Mouse (Mus musculus): Measurements from ENCODE around the gene Hnrnpll. TPM values are rescaled to one million over a fixed set of nuclear protein-coding genes. Genes with fewer than 3 reads are reported as not detected.
"Not testable (repeated sequence)": the region's sequence is repeated elsewhere in the genome, so short reads cannot be mapped to it uniquely, and the experiment has no call there.

The Hnrnpll gene
- polyA plus RNA-seq, 1 experiment from 2014 or later, result 52.3 TPM

DNA sequence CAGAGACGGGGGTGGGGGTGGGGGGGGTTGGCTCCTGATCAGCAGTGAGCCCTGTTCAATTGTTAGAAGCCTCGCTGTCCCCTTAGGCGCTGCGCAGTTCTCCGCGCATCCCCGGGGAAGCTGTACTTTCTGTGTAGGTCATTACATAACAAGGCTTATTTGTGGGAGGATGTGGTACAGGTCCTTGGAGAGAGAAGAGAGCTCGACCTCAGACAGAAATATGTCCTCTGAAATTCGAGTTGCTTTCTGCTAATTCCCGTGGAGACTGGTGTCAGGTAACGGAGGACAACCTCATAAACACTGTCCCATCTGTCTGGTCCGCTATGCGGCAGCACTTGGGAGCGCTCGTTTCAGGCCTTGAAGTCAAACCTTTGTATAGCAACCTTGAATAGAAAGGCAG lies 52.2 kb downstream of the Hnrnpll start:
- H3K4me1 ChIP-seq (ENCODE audit: control insufficient read depth in 2 of 2, insufficient read depth in 2 of 2, low read length in 2 of 2), result peaks cover 13 to 27% of the 10 kb centered on the region in 2 experiments
- H3K4me3 ChIP-seq (ENCODE audit: control insufficient read depth in 1 of 2, insufficient read depth in 1 of 2, low read depth in 1 of 2, low read length in 2 of 2), result no peak overlapping the region
- H3K27me3 ChIP-seq (ENCODE audit: control insufficient read depth, insufficient read depth, low read length), result no peaks in the 10 kb centered on the region
- WGBS, result 56% methylated on average over 15 of the region's 15 CpGs
- no peak for ATAC-seq (ENCODE audit: insufficient number of reproducible peaks, insufficient read depth, low FRiP score, low read depth)
- H3K36me3 ChIP-seq (ENCODE audit: control insufficient read depth, insufficient read depth, low read length), result no peaks in the 10 kb centered on the region
- H3K4me2 ChIP-seq (ENCODE audit: low read length), result no peak overlapping the region
- H3K9ac ChIP-seq (ENCODE audit: low read length), result no peak overlapping the region
- H3K9me3 ChIP-seq (ENCODE audit: control insufficient read depth, low read length), result no peaks in the 10 kb centered on the region
- no peak overlapping the region for H3K27ac ChIP-seq (replicated peaks in 1 of 2; ENCODE audit: control insufficient read depth in 1 of 2, insufficient read depth in 1 of 2, low read depth in 2 of 2, low read length in 2 of 2)

DNA sequence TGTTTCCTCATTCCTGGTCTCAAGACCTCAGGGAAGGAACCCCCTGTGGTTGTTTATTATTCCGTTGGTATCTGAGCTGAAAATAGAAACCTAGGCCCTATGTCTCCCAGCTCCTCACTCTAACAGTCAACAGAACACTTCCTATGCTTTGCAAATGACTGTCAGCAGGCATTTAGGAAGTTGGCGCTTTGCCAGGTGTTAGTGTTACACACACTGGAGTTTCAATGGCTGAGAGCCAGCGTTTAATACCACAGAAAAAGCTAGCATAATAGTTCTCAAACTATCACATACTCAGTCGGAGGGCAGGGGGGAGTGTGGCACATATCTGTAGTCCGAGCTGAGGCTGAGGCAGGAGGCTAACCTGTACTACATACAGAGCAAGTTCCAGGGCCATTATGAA lies 53.3 kb downstream of the Hnrnpll start:
- Histone ChIP-seq H3K36me3 (ENCODE audit: control insufficient read depth, insufficient read depth, low read length) (no peaks in the 10 kb centered on the region), H3K4me1 (ENCODE audit: control insufficient read depth in 2 of 2, insufficient read depth in 2 of 2, low read length in 2 of 2) (peaks cover 14 to 28% of the 10 kb centered on the region in 2 experiments), H3K4me2 (ENCODE audit: low read length) (peak overlapping the region; percentile 49), H3K27me3 (ENCODE audit: control insufficient read depth, insufficient read depth, low read length) (no peaks in the 10 kb centered on the region), H3K27ac (replicated peaks in 1 of 2; ENCODE audit: control insufficient read depth in 1 of 2, insufficient read depth in 1 of 2, low read depth in 2 of 2, low read length in 2 of 2) (peak overlapping the region; percentile 42 to 81), H3K9ac (ENCODE audit: low read length) (0 out of 2 replicates have a peak overlapping the region, but pooled peaks have one; percentile 5), H3K4me3 (ENCODE audit: control insufficient read depth in 1 of 2, insufficient read depth in 1 of 2, low read depth in 1 of 2, low read length in 2 of 2) (no peak overlapping the region), H3K9me3 (ENCODE audit: control insufficient read depth, low read length) (no peaks in the 10 kb centered on the region)
- ATAC-seq (ENCODE audit: insufficient number of reproducible peaks, insufficient read depth, low FRiP score, low read depth), result peak; percentile 55
- 6% methylated on average over 5 of the region's 5 CpGs for WGBS

DNA sequence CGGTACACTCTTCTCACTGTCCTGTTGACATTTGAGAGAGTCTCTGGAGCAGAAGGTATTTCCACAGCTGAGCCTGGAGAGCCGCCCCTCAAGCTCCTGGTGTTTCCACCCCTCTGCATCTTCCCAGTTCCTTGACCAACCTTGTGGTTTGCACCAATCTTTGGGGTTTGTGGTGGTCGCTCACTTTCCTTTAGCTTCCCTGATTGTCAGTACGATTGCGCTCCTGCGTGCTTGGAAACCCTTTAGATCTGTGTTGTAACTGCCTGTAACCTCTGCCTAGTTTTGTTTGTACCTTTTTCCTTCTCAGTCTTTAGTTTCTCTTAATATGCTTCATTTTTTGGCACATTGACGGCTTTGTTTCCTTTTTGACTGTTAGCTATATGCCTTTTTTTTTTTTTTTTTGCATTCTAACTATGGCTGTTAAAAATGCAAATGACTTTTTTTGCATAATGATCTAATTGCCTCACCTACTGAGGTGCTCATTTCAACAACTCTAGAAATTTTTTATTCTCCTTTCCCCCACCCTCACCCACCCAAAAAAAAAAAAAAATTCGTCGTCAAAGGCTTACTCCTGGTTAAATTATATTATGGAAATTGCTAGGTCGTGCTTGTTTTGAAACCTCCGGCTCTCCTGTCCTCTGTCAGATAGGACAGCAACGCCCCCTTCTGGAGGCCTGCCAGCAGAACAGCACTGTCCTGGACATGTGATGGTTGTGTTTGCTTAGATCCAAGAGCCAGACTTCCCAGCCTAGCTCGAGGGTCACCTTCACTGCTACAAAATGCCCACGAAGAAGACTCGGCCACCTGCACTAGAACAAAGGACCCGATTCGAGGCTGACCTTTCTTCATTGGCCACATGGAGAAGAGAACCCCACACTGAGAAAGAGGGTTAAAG lies 57.5 kb downstream of the Hnrnpll start:
- H3K36me3 ChIP-seq (ENCODE audit: control insufficient read depth, insufficient read depth, low read length), result no peaks in the 10 kb centered on the region
- no peaks in the 10 kb centered on the region for H3K9me3 ChIP-seq (ENCODE audit: control insufficient read depth, low read length)
- H3K4me1 ChIP-seq (ENCODE audit: control insufficient read depth in 2 of 2, insufficient read depth in 2 of 2, low read length in 2 of 2), result peaks cover 14 to 28% of the 10 kb centered on the region in 2 experiments
- H3K27me3 ChIP-seq (ENCODE audit: control insufficient read depth, insufficient read depth, low read length), result no peaks in the 10 kb centered on the region
- no peak overlapping the region for H3K4me2 ChIP-seq (ENCODE audit: low read length)
- 38% methylated on average over 17 of the region's 17 CpGs for WGBS
- no peak for ATAC-seq (ENCODE audit: insufficient number of reproducible peaks, insufficient read depth, low FRiP score, low read depth)
- no peak overlapping the region for H3K9ac ChIP-seq (ENCODE audit: low read length)
- H3K4me3 ChIP-seq (ENCODE audit: control insufficient read depth in 1 of 2, insufficient read depth in 1 of 2, low read depth in 1 of 2, low read length in 2 of 2), result no peak overlapping the region
- H3K27ac ChIP-seq (replicated peaks in 1 of 2; ENCODE audit: control insufficient read depth in 1 of 2, insufficient read depth in 1 of 2, low read depth in 2 of 2, low read length in 2 of 2), result no peak overlapping the region

DNA sequence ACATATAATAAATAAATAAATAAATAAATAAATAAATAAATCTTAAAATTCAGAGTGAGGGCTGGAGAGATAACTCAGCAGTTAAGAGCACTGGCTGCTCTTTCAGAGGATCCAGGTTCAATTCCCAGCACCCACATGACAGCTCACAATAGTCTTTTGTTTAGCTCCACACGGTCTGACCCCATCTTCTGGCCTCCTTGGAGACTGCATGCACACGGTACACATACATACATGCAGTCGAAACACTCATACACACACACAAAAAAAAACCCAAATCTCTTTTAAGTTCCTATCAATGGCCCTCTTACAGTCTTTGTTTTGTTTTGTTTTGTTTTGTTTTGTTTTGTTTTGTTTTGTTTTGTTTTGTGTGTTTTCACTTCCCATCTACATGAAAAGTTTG lies 58.3 kb downstream of the Hnrnpll start:
- H3K4me1 ChIP-seq (ENCODE audit: control insufficient read depth in 2 of 2, insufficient read depth in 2 of 2, low read length in 2 of 2), result peaks cover 14 to 22% of the 10 kb centered on the region in 2 experiments
- H3K36me3 ChIP-seq (ENCODE audit: control insufficient read depth, insufficient read depth, low read length); H3K27ac ChIP-seq (replicated peaks in 1 of 2; ENCODE audit: control insufficient read depth in 1 of 2, insufficient read depth in 1 of 2, low read depth in 2 of 2, low read length in 2 of 2); H3K9me3 ChIP-seq (ENCODE audit: control insufficient read depth, low read length); ATAC-seq (ENCODE audit: insufficient number of reproducible peaks, insufficient read depth, low FRiP score, low read depth); H3K9ac ChIP-seq (ENCODE audit: low read length); H3K4me3 ChIP-seq (ENCODE audit: control insufficient read depth in 1 of 2, insufficient read depth in 1 of 2, low read depth in 1 of 2, low read length in 2 of 2); H3K4me2 ChIP-seq (ENCODE audit: low read length); H3K27me3 ChIP-seq (ENCODE audit: control insufficient read depth, insufficient read depth, low read length): not testable (repeated sequence)
- 88% methylated on average over 3 of the region's 3 CpGs for WGBS

DNA sequence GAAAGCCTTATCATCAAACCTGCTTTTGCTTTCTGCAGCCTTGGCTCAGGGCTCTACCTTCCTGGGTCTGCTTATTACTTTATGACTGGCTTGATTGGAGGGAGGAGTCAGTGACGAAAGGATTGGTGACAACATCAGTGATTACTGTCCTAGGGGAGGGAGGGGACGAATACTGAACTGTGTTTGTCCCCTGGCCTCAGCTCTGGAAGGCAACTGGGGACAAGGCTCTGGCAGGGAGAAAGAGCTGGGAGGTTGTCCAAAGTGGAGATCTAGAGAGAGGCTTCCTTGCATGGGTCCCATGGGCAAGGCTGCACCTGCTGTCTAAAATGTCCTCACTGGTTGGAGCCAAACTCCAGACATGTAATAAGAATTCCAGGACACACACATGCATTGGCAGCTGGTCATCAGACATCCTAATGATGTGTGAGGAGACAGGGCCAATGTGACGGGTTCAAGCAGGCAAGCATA lies 59.7 kb downstream of the Hnrnpll start:
- no peak overlapping the region for H3K9ac ChIP-seq (ENCODE audit: low read length)
- no peak overlapping the region for H3K27ac ChIP-seq (replicated peaks in 1 of 2; ENCODE audit: control insufficient read depth in 1 of 2, insufficient read depth in 1 of 2, low read depth in 2 of 2, low read length in 2 of 2)
- no peaks in the 10 kb centered on the region for H3K9me3 ChIP-seq (ENCODE audit: control insufficient read depth, low read length)
- 67% methylated on average over 3 of the region's 3 CpGs for WGBS
- H3K36me3 ChIP-seq (ENCODE audit: control insufficient read depth, insufficient read depth, low read length), result no peaks in the 10 kb centered on the region
- H3K4me1 ChIP-seq (ENCODE audit: control insufficient read depth in 2 of 2, insufficient read depth in 2 of 2, low read length in 2 of 2), result peaks cover 7 to 11% of the 10 kb centered on the region in 2 experiments
- H3K27me3 ChIP-seq (ENCODE audit: control insufficient read depth, insufficient read depth, low read length), result no peaks in the 10 kb centered on the region
- no peak for ATAC-seq (ENCODE audit: insufficient number of reproducible peaks, insufficient read depth, low FRiP score, low read depth)
- no peak overlapping the region for H3K4me3 ChIP-seq (ENCODE audit: control insufficient read depth in 1 of 2, insufficient read depth in 1 of 2, low read depth in 1 of 2, low read length in 2 of 2)
- no peak overlapping the region for H3K4me2 ChIP-seq (ENCODE audit: low read length)

DNA sequence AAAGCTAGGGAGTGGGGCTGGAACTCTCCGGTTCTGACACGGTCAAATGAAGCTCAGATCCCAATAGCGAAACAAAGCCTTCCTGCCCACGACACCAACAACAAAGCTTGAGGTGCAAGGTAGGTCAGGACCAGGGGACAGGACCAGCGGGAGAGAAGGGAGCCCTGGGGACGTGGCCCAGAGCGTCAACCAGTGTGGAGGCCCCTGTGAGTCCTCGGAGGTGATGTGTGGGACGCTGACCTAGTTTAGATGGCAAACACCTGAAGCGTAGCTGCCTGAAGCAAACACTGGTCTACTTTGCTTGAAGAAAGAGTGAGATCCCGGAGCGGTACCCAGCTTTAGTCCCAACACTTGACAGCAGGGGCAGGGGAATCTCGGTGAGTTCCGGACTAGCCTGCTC lies 62.5 kb downstream of the Hnrnpll start:
- no peak overlapping the region for H3K9ac ChIP-seq (ENCODE audit: low read length)
- no peak overlapping the region for H3K4me2 ChIP-seq (ENCODE audit: low read length)
- 86% methylated on average over 14 of the region's 14 CpGs for WGBS
- no peaks in the 10 kb centered on the region; a peak in 1 of 4 replicates for H3K4me1 ChIP-seq (ENCODE audit: control insufficient read depth in 2 of 2, insufficient read depth in 2 of 2, low read length in 2 of 2)
- no peaks in the 10 kb centered on the region for H3K9me3 ChIP-seq (ENCODE audit: control insufficient read depth, low read length)
- H3K4me3 ChIP-seq (ENCODE audit: control insufficient read depth in 1 of 2, insufficient read depth in 1 of 2, low read depth in 1 of 2, low read length in 2 of 2), result no peak overlapping the region
- no peak overlapping the region for H3K27ac ChIP-seq (replicated peaks in 1 of 2; ENCODE audit: control insufficient read depth in 1 of 2, insufficient read depth in 1 of 2, low read depth in 2 of 2, low read length in 2 of 2)
- no peaks in the 10 kb centered on the region for H3K36me3 ChIP-seq (ENCODE audit: control insufficient read depth, insufficient read depth, low read length)
- no peaks in the 10 kb centered on the region for H3K27me3 ChIP-seq (ENCODE audit: control insufficient read depth, insufficient read depth, low read length)
- no peak; the same call in 1 of the 2 replicates for ATAC-seq (ENCODE audit: insufficient number of reproducible peaks, insufficient read depth, low FRiP score, low read depth)

DNA sequence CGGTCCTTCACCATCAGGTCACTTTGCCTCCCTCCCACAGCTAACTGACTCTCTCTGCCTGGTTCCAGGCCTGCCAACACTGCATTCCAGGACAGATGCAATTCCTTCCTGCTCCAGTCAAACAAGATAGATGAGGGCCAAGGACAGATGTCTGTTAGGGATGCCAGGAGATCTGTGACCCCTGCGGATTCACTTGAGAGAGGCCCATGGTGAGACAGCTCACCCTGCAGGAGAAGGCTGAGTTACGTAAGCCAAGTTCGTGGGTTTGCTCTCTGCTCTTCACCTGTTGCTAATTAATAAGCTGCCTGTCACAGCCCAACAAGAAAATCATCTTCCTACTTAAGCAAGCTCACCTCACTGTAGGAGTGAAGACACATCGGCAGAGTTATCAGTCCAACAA lies 63.1 kb downstream of the Hnrnpll start:
- Histone ChIP-seq H3K27me3 (ENCODE audit: control insufficient read depth, insufficient read depth, low read length) (no peaks in the 10 kb centered on the region), H3K27ac (replicated peaks in 1 of 2; ENCODE audit: control insufficient read depth in 1 of 2, insufficient read depth in 1 of 2, low read depth in 2 of 2, low read length in 2 of 2) (no peak overlapping the region), H3K9ac (ENCODE audit: low read length) (no peak overlapping the region), H3K4me1 (ENCODE audit: control insufficient read depth in 2 of 2, insufficient read depth in 2 of 2, low read length in 2 of 2) (no peaks in the 10 kb centered on the region; a peak in 1 of 4 replicates), H3K4me3 (ENCODE audit: control insufficient read depth in 1 of 2, insufficient read depth in 1 of 2, low read depth in 1 of 2, low read length in 2 of 2) (no peak overlapping the region), H3K9me3 (ENCODE audit: control insufficient read depth, low read length) (no peaks in the 10 kb centered on the region), H3K4me2 (ENCODE audit: low read length) (no peak overlapping the region), H3K36me3 (ENCODE audit: control insufficient read depth, insufficient read depth, low read length) (no peaks in the 10 kb centered on the region)
- WGBS, result 75% methylated on average over 5 of the region's 5 CpGs
- no peak for ATAC-seq (ENCODE audit: insufficient number of reproducible peaks, insufficient read depth, low FRiP score, low read depth)
